Mouse (Mus musculus) erythroblast, embryonic 14.5 days (primary cell): Measurements from ENCODE around the gene Eme1. TPM values are rescaled to one million over a fixed set of nuclear protein-coding genes. Genes with fewer than 3 reads are reported as not detected.
"Not testable (repeated sequence)": the region's sequence is repeated elsewhere in the genome, so short reads cannot be mapped to it uniquely, and the experiment has no call there.

Experiments used
- H3K27me3 ChIP-seq: 2 replicates; pipeline ENCODE4 v1.6.1; 2012; ENCODE audit warnings: inconsistent platforms; ENCODE audit not compliant: control insufficient read depth
- H3K36me3 ChIP-seq: 2 replicates; pipeline ENCODE4 v1.6.1; 2012; ENCODE audit warnings: mild to moderate bottlenecking, inconsistent platforms; ENCODE audit not compliant: control insufficient read depth
- H3K4me1 ChIP-seq: 2 replicates; pipeline ENCODE4 v1.6.1; 2012; ENCODE audit warnings: inconsistent platforms; ENCODE audit not compliant: control insufficient read depth
- H3K4me3 ChIP-seq: replicated peaks from 2 replicates; pipeline ENCODE3; 2012; ENCODE audit warnings: moderate library complexity, mild to moderate bottlenecking, inconsistent platforms
- H3K9me3 ChIP-seq: 2 replicates; pipeline ENCODE4 v1.6.1; 2012; ENCODE audit warnings: low read length, inconsistent platforms, mixed read lengths; ENCODE audit not compliant: control insufficient read depth
- GATA1 ChIP-seq: IDR thresholded peaks from 2 replicates; pipeline ENCODE4 v1.6.1; 2012; ENCODE audit warnings: low read length, inconsistent platforms, mixed read lengths
- TAL1 ChIP-seq: IDR thresholded peaks from 3 replicates; pipeline ENCODE4 v1.6.1; 2012; ENCODE audit warnings: low read length, inconsistent platforms, mixed read lengths
- polyA plus RNA-seq: library from polyadenylated mRNA; stranded (reverse); fragments of >175 nt; gene quantifications from 2 replicates; pipeline ENCODE4 v1.2.3, GENCODE M21; 2012

Gene Eme1
- 0.99 and 1.4 TPM in 2 replicates for polyA plus RNA-seq

DNA sequence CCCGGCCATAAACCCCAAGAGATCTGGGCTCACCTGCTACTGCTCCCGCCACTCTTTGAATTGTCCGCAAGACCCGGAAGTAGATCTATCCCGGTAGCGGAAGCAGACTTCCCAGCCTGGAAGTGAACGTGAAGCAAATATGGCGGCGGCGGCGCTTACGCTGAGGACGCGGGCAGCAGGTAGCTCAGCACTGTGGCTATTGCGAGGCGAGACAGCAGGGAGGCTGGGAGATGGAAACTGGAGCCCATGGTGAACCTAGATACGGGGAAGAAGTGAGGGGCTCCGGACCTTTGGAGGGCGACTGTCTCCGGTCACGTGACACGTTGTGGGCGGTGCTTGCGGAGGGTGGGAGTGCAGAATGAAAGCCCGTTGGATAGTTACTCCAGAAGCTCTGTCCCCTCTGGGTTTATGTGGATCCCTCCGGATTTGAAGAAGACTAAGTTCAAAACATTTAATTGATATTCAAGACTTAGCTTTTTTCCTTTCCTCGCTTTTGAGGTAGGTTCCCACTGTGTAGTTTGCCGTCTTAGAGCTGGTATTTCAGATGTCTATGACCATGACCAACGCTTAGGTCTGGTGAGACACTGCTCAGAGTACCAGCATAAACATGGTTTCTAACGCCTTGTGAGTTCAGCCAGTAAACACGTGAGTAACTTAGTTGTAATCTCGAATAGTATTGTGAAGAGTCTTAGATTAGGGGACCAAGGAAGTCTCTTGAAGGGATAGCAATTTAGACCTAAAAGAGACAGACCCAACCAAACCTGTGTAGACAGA lies at the start of gene Eme1, which contains the start of gene Mrpl27:
Gene Eme1, minus strand, starts transcription at position 302 of the 774 bp plus-strand sequence.
Gene Mrpl27, plus strand, starts transcription at position 105 of the 774 bp plus-strand sequence.
- TF ChIP-seq TAL1 (no peak), GATA1 (no peak)
- peak within 1 kb of the TSS; percentile 78 for H3K4me3 ChIP-seq
- peaks cover 66% of the 10 kb centered on the region for H3K36me3 ChIP-seq
- H3K4me1 ChIP-seq: peaks cover 41% of the 10 kb centered on the region
- no peaks in the 10 kb centered on the region for H3K9me3 ChIP-seq
- no peaks in the 10 kb centered on the region for H3K27me3 ChIP-seq

DNA sequence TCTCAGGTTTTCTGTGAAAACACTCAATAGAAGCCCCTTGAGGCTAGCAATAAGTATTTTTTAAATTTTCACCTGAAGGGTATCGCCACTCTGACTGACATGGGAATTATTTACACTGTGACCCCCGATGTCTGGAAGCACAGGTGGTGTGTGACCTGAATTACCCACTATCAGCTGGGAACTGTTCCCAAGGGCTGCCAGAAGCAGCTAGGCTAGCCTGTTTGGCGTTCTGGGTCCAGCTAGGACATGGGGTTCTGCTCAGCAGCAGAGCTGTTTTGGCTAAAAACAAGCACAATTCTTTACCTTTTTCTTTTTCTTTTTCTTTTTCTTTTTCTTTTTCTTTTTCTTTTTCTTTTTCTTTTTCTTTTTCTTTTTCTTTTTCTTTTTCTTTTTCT lies 48.4 kb upstream of the Eme1 start:
- no peaks in the 10 kb centered on the region for H3K4me1 ChIP-seq
- H3K27me3 ChIP-seq: no peaks in the 10 kb centered on the region
- TF ChIP-seq GATA1 (no peak), TAL1 (no peak)
- no peaks in the 10 kb centered on the region for H3K9me3 ChIP-seq
- H3K36me3 ChIP-seq: no peaks in the 10 kb centered on the region
- H3K4me3 ChIP-seq: no peak overlapping the region

DNA sequence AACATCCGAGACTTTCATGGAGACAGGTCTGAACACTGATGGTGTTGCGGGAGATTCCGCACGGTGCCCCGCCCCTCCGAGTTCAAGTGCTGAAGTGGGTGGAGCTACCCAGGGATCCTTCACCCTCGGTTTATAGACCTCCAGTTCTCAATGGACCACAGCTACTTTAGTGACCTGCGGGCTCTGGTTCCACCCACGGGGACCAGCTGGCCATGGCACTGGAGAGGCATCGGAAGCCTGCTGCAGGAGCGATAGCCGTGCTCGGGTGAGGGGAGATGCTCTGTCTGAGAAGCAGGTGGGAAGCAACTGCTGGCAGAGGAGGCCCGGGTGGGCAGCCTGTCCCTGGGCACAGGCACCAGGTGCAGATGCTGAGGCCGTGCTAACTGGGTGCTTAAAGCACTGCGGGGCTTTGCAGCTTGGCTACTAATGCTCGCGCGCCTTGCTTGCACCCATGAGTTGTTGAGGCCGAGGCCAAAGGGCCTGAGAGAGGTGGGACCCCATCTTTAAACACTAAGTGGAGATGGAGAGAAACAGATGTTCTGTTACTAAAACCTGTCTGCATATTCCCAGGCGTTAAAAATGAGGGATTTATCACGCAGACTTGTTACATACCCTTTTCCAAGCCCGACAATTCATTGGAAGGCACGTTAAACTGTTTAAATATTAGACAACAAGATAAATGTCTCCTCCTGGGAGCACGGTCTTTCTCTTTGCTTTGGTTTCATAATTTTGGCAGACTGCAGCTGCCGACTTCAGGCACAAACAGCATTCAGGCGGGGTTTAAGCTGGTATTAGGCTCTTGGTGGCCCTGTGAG lies 47.8 kb upstream of the Eme1 start:
- Histone ChIP-seq H3K4me1 (no peaks in the 10 kb centered on the region), H3K4me3 (no peak overlapping the region), H3K27me3 (no peaks in the 10 kb centered on the region), H3K9me3 (no peaks in the 10 kb centered on the region), H3K36me3 (no peaks in the 10 kb centered on the region)
- TF ChIP-seq GATA1 (no peak), TAL1 (no peak)

DNA sequence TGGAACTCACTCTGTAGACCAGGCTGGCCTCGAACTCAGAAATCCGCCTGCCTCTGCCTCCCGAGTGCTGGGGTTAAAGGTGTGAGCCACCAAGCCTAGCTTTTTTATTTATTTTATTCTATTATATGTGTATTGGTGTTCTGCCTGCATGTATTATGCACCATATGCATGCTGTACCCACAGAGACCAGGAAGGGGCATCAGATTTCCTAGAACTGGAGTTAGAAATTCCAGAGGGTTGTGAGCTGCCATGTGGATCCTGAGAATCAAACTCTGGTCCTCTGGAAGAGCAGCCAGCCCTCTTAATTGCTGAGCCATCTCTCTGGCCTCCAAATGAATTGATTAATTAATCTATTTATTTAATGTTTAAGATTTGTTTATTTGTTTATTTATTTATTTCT lies 45.6 kb upstream of the Eme1 start:
- TF ChIP-seq TAL1: no peak
- Histone ChIP-seq H3K4me3 (no peak overlapping the region), H3K36me3 (no peaks in the 10 kb centered on the region), H3K27me3 (no peaks in the 10 kb centered on the region), H3K4me1 (no peaks in the 10 kb centered on the region), H3K9me3 (no peaks in the 10 kb centered on the region)

DNA sequence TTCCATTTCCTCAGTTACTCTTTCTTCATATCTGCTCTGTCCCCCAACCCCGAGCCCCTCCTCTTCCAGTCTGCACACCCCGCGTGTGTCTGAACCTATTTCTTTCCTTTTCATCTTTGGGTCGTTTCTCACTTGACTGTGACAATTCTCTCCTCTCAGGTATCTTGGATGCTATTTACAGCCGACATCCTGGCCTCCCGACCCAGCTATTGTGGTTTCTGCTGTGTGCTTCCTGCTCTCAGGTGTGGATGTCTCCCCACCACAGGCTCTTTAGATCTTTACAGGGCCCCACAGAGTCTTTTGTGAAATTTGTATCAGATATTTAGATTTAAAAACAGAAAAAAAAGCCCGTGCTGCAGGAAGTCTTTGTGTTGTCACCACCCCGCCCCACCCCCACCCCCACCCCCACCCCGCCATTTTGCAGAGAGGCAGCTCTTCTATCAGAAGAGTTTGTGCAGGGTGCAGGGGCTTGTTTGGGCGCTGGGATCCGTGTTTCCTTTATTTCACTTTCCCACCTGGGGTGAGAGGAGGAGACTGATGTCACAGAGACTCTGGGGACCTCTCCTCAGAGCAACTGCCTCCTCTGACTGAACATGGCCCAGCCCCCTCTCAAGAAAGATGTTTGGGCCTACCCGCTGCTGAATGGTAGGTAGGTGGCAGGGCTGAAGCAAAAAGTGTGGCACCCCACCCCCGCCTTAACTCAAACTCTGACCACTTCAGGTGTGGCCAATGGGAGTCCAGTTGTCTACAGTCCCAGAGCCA lies 44.1 kb upstream of the Eme1 start:
- no peak for TF ChIP-seq GATA1
- TF ChIP-seq TAL1: no peak
- Histone ChIP-seq H3K36me3 (no peaks in the 10 kb centered on the region), H3K4me3 (no peak overlapping the region), H3K27me3 (no peaks in the 10 kb centered on the region), H3K4me1 (no peaks in the 10 kb centered on the region), H3K9me3 (no peaks in the 10 kb centered on the region)

DNA sequence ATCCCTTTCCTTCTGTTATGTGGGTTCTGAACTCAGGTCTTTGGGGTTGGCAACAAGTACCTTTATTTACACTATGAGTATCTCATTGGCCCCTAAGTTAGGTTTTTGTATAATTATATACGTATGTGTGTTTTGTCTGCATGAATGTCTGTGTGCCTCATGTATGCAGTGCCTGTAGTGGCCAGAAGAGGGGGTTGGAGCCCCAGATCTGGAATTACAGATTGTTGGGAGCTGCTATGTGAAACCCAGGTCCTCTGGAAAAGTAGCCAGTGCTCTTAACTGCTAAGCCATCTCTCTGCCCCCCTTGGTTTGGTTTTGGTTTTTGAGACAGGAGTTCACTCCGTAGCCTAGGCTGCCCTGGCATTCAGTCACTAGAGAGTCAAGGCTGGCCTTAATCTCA lies 43.4 kb upstream of the Eme1 start:
- H3K4me3 ChIP-seq: no peak overlapping the region
- H3K27me3 ChIP-seq: no peaks in the 10 kb centered on the region
- H3K36me3 ChIP-seq: no peaks in the 10 kb centered on the region
- TF ChIP-seq GATA1: no peak
- no peak for TF ChIP-seq TAL1
- H3K9me3 ChIP-seq: no peaks in the 10 kb centered on the region
- H3K4me1 ChIP-seq: no peaks in the 10 kb centered on the region

DNA sequence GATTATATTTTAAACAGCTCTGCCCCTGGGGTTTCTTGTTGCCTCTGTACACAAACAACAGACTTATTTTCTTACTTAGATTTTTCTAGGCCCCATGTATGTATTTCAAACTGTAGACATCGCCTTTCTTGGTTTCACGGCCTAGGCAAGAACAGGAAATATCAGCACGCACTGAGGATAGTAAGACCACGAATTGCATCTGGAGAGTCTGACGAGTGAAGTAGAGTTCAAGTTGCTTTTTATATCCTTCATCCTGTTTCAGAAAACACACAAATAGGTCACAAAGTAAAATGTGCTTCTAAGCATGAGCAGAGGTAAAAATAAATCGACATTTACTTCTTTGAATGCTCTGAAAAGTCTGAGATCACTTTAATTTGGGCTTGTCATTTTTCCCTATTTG lies 41.7 kb upstream of the Eme1 start:
- no peaks in the 10 kb centered on the region for H3K4me1 ChIP-seq
- no peak overlapping the region for H3K4me3 ChIP-seq
- H3K36me3 ChIP-seq: no peaks in the 10 kb centered on the region
- no peaks in the 10 kb centered on the region for H3K9me3 ChIP-seq
- H3K27me3 ChIP-seq: no peaks in the 10 kb centered on the region
- TF ChIP-seq TAL1: no peak
- no peak for TF ChIP-seq GATA1

DNA sequence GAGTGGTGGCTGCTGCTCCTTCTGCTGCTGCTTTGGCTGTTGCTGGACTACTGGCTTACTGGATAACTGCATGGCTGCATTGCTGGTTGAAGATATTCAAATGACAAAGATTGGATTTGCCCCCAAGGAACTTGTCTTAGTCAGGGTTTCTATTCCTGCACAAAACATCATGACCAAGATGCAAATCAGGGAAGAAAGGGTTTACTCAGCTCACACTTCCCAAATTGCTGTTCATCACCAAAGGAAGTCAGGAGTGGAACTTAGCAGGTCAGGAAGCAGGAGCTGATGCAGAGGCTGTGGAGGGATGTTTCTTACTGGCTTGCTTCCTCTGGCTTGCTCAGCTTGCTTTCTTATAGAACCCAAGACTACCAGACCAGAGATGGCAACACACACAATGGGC lies 38.7 kb upstream of the Eme1 start:
- H3K4me3 ChIP-seq, H3K36me3 ChIP-seq, H3K27me3 ChIP-seq, H3K4me1 ChIP-seq, H3K9me3 ChIP-seq: not testable (repeated sequence)

DNA sequence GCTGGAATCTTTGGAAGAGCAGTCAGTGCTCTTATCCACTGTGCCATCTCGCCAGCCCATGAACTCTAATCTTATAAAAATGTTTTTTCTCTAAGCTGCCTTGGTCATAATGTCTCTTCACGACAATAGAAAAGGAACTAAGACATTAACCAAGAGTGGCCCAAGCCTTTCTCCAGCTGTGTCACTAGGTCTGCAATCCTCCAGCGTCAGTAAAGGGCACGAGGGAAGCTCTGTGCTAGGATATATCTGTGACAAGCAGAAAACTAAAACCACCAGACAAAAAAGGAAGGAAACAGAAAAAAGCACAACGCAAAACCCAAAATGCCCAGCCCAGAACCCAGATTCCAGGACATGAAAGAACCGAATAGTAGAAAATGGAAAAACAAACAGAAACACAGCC lies 33.4 kb upstream of the Eme1 start:
- H3K27me3 ChIP-seq: no peaks in the 10 kb centered on the region
- TF ChIP-seq GATA1: no peak
- H3K36me3 ChIP-seq: no peaks in the 10 kb centered on the region
- no peak overlapping the region for H3K4me3 ChIP-seq
- no peaks in the 10 kb centered on the region for H3K9me3 ChIP-seq
- no peaks in the 10 kb centered on the region for H3K4me1 ChIP-seq
